Mouse (Mus musculus) cerebellum, adult 2 months (tissue): ENCODE data around the gene Sccpdh.

Source experiments
- CTCF ChIP-seq: fragments of 200-500 bp; IDR thresholded peaks from 2 replicates; pipeline ENCODE4 v1.5.1; 2011; ENCODE audit warnings: low read depth, mild to moderate bottlenecking, control low read depth, low read length, moderate library complexity, borderline replicate concordance; ENCODE audit not compliant: insufficient read depth
- POLR2A ChIP-seq: fragments of 200-500 bp; IDR thresholded peaks from 2 replicates; pipeline ENCODE4 v1.6.1; 2011; ENCODE audit warnings: low read length, control low read depth, borderline replicate concordance; ENCODE audit not compliant: insufficient read depth

DNA sequence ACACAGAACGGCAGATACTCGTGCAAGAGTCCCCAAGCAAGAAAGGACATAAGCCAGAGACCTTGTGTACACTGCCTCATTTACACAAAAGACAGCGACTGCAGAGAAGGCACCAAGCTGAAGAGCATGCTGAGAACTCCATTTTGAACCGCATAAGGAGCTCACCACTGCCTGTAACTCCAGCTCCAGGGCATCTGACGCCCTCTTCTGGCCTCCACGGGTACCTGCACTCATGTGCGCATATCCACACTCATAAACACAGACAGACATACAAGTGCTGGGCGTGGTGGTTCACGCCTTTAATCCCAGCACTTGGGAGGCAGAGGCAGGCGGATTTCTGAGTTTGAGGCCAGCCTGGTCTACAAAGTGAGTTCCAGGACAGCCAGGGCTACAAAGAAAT, 60.7 kb downstream of the Sccpdh start:
- TF ChIP-seq CTCF (no peak), POLR2A (no peak)
